Comparison of ENCODE assay signal across 20 mouse cellular contexts in the genomic region with DNA sequence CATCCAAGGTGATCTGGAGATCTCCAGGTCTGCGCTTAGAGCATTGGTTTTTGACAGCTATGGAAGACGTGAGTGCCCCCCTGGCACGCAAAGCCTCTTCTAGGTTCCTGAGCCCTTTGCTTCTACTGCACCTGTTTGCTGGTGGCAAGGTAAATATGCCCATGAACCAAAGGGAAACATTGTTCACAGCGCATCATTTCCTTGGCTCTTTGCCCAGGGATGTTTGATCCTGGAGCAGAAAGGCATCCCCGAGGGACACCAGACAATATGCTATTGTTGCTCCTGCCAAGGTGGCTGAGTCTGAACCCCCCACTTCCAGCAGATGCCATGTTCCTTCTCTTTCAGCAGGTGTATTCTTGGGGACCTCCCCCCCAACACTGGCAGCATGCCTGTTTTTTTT.
DNase-seq lines count a peak whose midpoint lies in the region; ATAC-seq and TF ChIP-seq lines count a peak whose summit lies in the region.
"Had no signal": no experiment of that assay in that cellular context is flagged by ENCODE, and none has a peak within 500 bp of the region (broad histone marks: within the 10 kb centered on the region; RNA-seq: fewer than 3 reads in every experiment).

No protein-coding gene starts in this region.

- no peak overlapping the region for H3K4me2 ChIP-seq in hindbrain, postnatal 0 days (ENCODE audit: low read depth, low read length)
- no peak overlapping the region for H3K4me2 ChIP-seq in hindbrain, embryonic 12.5 days (replicated peaks)
- no peak overlapping the region for H3K4me2 ChIP-seq in midbrain, postnatal 0 days (ENCODE audit: low read depth, low read length, poor library complexity, severe bottlenecking)
- no peak overlapping the region for H3K4me2 ChIP-seq in midbrain, embryonic 15.5 days
- H3K4me2 ChIP-seq: forebrain, embryonic 13.5 days; hindbrain, embryonic 15.5 days had no signal

- no peaks in the 10 kb centered on the region for H3K9me3 ChIP-seq in hindbrain, postnatal 0 days (ENCODE audit: low read length)
- H3K9me3 ChIP-seq in hindbrain, embryonic 12.5 days (replicated peaks), result no peaks in the 10 kb centered on the region
- H3K9me3 ChIP-seq in midbrain, postnatal 0 days (ENCODE audit: low read length), result no peaks in the 10 kb centered on the region
- no peaks in the 10 kb centered on the region for H3K9me3 ChIP-seq in midbrain, embryonic 15.5 days
- H3K9me3 ChIP-seq: forebrain, embryonic 13.5 days; heart, embryonic 10.5 days; hindbrain, embryonic 15.5 days; midbrain, embryonic 10.5 days had no signal

- H3K9ac ChIP-seq in hindbrain, postnatal 0 days (replicated peaks; ENCODE audit: low read length), result no peak overlapping the region
- no peak overlapping the region for H3K9ac ChIP-seq in hindbrain, embryonic 12.5 days
- H3K9ac ChIP-seq in midbrain, postnatal 0 days (replicated peaks; ENCODE audit: low read length, poor library complexity, severe bottlenecking), result no peak overlapping the region
- H3K9ac ChIP-seq in midbrain, embryonic 15.5 days, result no peak overlapping the region
- H3K9ac ChIP-seq: forebrain, embryonic 13.5 days; hindbrain, embryonic 15.5 days had no signal

- no peak for TF ChIP-seq CTCF in hindbrain, postnatal 0 days (IDR thresholded peaks at IDR 0.05; ENCODE audit: low read depth)
- no peak for TF ChIP-seq CTCF in midbrain, postnatal 0 days (IDR thresholded peaks at IDR 0.05)

- no peak overlapping the region for H3K4me3 ChIP-seq in hindbrain, postnatal 0 days (ENCODE audit: low read length)
- no peak overlapping the region for H3K4me3 ChIP-seq in hindbrain, embryonic 12.5 days
- no peak overlapping the region for H3K4me3 ChIP-seq in midbrain, postnatal 0 days (ENCODE audit: low read depth, low read length)
- H3K4me3 ChIP-seq in midbrain, embryonic 15.5 days, result no peak overlapping the region
- H3K4me3 ChIP-seq: forebrain, embryonic 13.5 days; heart, embryonic 10.5 days; hindbrain, embryonic 15.5 days; midbrain, embryonic 10.5 days; myocyte had no signal

- ATAC-seq in hindbrain, postnatal 0 days, result no peak
- ATAC-seq in hindbrain, embryonic 12.5 days (ENCODE audit: low FRiP score), result no peak
- no peak for ATAC-seq in midbrain, postnatal 0 days (ENCODE audit: low FRiP score)
- no peak for ATAC-seq in midbrain, embryonic 15.5 days (replicated peaks)
- ATAC-seq: forebrain, embryonic 13.5 days had no signal

- no peaks in the 10 kb centered on the region for H3K36me3 ChIP-seq in hindbrain, postnatal 0 days (ENCODE audit: insufficient read depth, low read length)
- H3K36me3 ChIP-seq in hindbrain, embryonic 12.5 days, result no peaks in the 10 kb centered on the region
- no peaks in the 10 kb centered on the region for H3K36me3 ChIP-seq in midbrain, postnatal 0 days (ENCODE audit: insufficient read depth, low read length)
- H3K36me3 ChIP-seq in midbrain, embryonic 15.5 days (replicated peaks), result no peaks in the 10 kb centered on the region
- H3K36me3 ChIP-seq: heart, embryonic 10.5 days; hindbrain, embryonic 15.5 days; midbrain, embryonic 10.5 days had no signal

- WGBS in hindbrain, postnatal 0 days, result 55% methylated on average over 5 of the region's 5 CpGs
- WGBS in hindbrain, embryonic 12.5 days, result 89% methylated on average over 5 of the region's 5 CpGs
- 70% methylated on average over 5 of the region's 5 CpGs for WGBS in midbrain, postnatal 0 days
- 79% methylated on average over 5 of the region's 5 CpGs for WGBS in midbrain, embryonic 15.5 days

- DNase-seq in hindbrain, postnatal 0 days (ENCODE audit: low spot score), result peak; percentile 60
- peak; percentile 58 for DNase-seq in midbrain, postnatal 0 days (ENCODE audit: low spot score)
- peak; percentile 81 for DNase-seq in cerebellum, adult 9-11 months
- no peak for DNase-seq in adrenal gland, postnatal 14 days
- DNase-seq in Muller cell, postnatal 12 days (ENCODE audit: inconsistent ontology term), result no peak
- DNase-seq: adrenal gland, postnatal 10 days; kidney, adult 8-10 months; layer of hippocampus, adult 9-11 months; lung, adult 2 months; lung, postnatal 4 days; right cerebral cortex, adult 18-20 months; spleen, adult 18-20 months had no signal

- no peaks in the 10 kb centered on the region; the same call in 1 of the 2 replicates for H3K4me1 ChIP-seq in hindbrain, postnatal 0 days (ENCODE audit: insufficient read depth, low read length)
- no peaks in the 10 kb centered on the region; the same call in 1 of the 2 replicates for H3K4me1 ChIP-seq in hindbrain, embryonic 12.5 days
- no peaks in the 10 kb centered on the region for H3K4me1 ChIP-seq in midbrain, postnatal 0 days (ENCODE audit: insufficient read depth, low read length)
- no peaks in the 10 kb centered on the region for H3K4me1 ChIP-seq in midbrain, embryonic 15.5 days
- H3K4me1 ChIP-seq: forebrain, embryonic 13.5 days; heart, embryonic 10.5 days; hindbrain, embryonic 15.5 days; midbrain, embryonic 10.5 days had no signal

- no peak overlapping the region for H3K27ac ChIP-seq in hindbrain, postnatal 0 days
- no peak overlapping the region for H3K27ac ChIP-seq in hindbrain, embryonic 12.5 days
- H3K27ac ChIP-seq in midbrain, postnatal 0 days (ENCODE audit: low read depth, low read length), result no peak overlapping the region
- H3K27ac ChIP-seq in midbrain, embryonic 15.5 days, result no peak overlapping the region
- H3K27ac ChIP-seq: forebrain, embryonic 13.5 days; heart, embryonic 10.5 days; hindbrain, embryonic 15.5 days; midbrain, embryonic 10.5 days had no signal

- H3K27me3 ChIP-seq in hindbrain, postnatal 0 days (ENCODE audit: insufficient read depth, low read length), result no peaks in the 10 kb centered on the region
- no peaks in the 10 kb centered on the region for H3K27me3 ChIP-seq in hindbrain, embryonic 12.5 days
- H3K27me3 ChIP-seq in midbrain, postnatal 0 days (ENCODE audit: insufficient read depth, low read length), result no peaks in the 10 kb centered on the region
- H3K27me3 ChIP-seq in midbrain, embryonic 15.5 days (replicated peaks), result no peaks in the 10 kb centered on the region
- H3K27me3 ChIP-seq: CH12.LX; forebrain, embryonic 13.5 days; hindbrain, embryonic 15.5 days had no signal

Comparison
In these comparisons a context has a peak if more than half of its experiments do, and no peak if none do; other contexts are left out.
1. DNase-seq: peak in hindbrain, postnatal 0 days (single experiment), midbrain, postnatal 0 days (single experiment) and cerebellum, adult 9-11 months (single experiment); none in adrenal gland, postnatal 14 days (single experiment) and Muller cell, postnatal 12 days (single experiment).